Mouse (Mus musculus): ENCODE measurements around the gene Prokr1.

DNA sequence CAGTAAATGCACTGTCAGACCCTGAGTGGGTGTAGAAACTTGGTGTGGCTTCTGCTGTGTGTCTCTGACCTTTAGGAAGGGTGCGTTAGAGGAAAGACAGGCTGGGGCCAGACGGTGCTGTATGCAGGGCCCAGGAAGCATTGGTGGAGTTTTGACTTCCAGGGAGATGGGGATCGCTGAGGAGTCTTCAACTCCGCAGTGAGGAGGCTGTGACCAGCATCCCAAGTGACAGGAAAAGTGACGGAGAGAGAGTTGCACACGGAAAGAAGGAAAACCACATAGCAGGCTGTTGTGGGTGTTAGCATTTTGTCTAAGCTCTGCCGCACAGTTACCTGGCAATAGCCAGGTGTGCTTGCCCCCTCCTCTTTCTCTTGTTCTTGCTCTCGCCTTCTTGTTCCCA lies 54.3 kb downstream of the Prokr1 start:
- no peak for TF ChIP-seq CTCF (IDR thresholded peaks at IDR 0.05; ENCODE audit: control insufficient read depth, insufficient read depth, insufficient read length)
- TF ChIP-seq MYOG (IDR thresholded peaks at IDR 0.05; ENCODE audit: control insufficient read depth, extremely low read depth, insufficient read length) = no peak
- TF ChIP-seq USF1 (IDR thresholded peaks at IDR 0.05; ENCODE audit: low read depth) = no peak
- TF ChIP-seq MYOD1 (IDR thresholded peaks at IDR 0.05; ENCODE audit: control insufficient read depth, insufficient read length, low read depth) = no peak

All from C2C12 (cell line).